Mouse (Mus musculus): ENCODE data around the gene Rgs10. TPM values are rescaled to one million over a fixed set of nuclear protein-coding genes. Genes with fewer than 3 reads are reported as not detected.

Rgs10 gene
- total RNA-seq, 4 experiments from 2014 or later: 0.77 to 4.1 (median 1.3) TPM

DNA sequence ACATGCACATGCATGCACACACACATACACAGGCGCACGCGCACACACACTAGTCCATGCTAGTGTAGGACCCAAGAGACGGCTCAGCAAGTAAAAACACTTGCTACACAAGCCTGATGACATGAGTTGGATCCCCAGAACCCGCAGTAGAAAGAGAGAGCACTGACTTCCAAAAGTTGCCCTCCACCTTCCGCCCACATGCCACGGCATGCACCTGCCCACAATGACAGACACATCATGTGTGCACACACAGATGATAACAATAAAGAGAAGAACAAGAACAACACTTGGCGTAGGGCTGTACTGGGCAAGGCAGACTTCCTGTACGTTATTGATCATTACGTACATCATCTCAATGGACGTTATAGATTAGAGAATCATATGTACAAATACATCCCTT, 44.4 kb downstream of the Rgs10 start:
- DNase-seq (ENCODE audit: low spot score in 2 of 2): no peak

- DNase-seq (ENCODE audit: low spot score in 2 of 2): no peak
Measured at GRCm38 (mm10) chr7:128373751-128374150, 44.8 kb downstream of the Rgs10 start.

DNA sequence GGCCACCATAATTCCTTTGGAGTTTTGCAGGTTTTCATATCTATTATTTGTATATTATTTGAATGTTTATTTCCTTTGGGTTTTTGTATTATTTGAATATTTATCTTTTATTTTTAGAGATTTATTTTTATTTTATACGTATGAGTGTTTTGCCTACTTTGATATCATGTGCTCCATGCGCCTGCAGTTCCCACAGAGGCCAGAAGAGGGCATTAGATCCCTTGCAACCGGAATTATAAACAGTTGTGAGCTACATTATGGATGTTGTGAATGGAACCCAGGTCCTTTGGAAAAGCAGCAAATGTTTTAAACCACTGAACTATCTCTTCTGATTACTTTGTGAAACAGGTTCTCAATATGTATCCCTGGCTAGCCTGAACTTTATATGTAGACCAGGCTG, 46.2 kb downstream of the Rgs10 start:
- no peak for DNase-seq (ENCODE audit: low spot score in 2 of 2)

DNA sequence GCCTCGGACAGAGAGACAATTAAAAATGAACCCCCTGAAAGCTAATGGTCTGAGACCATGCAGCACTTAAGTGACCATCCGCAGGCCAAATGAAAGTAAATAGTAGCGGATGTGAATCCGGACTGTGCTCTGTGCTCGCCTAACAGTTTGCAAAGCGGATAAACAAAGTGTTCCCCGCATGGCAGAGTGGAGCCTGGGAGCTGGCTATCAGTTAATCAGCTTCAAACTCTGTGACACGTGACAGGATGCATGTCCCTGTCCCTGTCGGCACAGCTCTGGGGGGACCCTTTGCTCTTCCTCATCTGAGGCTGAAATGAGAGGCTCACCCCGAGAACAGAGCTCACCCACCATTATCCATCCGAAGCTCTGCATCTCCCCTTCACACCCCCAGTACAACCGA, 49.2 kb downstream of the Rgs10 start:
- DNase-seq (ENCODE audit: low spot score in 2 of 2): no peak

- no peak for DNase-seq (ENCODE audit: low spot score in 2 of 2)
Measured at GRCm38 (mm10) chr7:128368828-128369227, 49.7 kb downstream of the Rgs10 start.

- DNase-seq (ENCODE audit: low spot score in 2 of 2): no peak
Measured at GRCm38 (mm10) chr7:128366654-128367053, 51.9 kb downstream of the Rgs10 start.

- DNase-seq (ENCODE audit: low spot score in 2 of 2): no peak
Measured at GRCm38 (mm10) chr7:128365096-128365715, 53.4 kb downstream of the Rgs10 start.

GRCm38 (mm10) chr7:128364526-128364925, 54.0 kb downstream of the Rgs10 start:
- DNase-seq (ENCODE audit: low spot score in 2 of 2): no peak

DNA sequence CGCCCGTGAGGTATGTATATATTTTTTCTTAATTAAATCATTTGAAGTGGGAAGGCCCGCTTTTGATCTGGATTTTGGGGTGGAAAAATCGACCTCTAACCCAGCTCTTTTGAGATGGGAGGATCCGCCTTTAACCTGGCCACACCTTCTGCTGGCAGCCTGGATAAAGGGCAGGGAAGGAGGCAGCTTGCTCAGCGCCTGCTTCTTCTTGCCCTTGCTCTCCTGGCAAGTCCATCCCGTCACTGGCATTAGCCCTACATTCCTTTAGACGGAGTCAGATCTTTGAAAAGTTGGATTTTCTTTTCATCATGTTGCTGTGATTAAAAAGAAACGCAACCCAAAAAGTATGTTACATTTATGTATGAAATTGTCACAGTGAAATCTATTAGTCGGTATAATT, 54.8 kb downstream of the Rgs10 start:
- no peak for DNase-seq (ENCODE audit: low spot score in 2 of 2)

DNA sequence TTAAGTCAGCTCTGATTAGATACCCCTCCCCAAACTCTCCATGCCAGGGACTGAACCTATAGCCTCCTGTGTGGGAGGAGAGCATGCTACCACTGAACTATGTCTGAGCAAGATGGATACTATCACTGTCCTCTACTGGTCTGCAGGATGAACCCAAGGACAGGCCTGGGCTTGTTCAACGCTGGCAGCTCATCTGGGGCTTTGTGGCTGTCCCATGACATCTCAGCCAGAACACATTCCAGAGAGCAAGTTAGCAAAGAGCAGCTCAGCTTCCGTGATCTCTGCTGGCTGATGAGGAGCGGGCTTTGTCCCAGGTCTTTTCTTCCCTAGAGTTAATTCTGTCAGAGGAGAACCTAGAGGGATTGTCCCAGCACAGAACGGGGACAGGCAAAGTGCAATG, 55.6 kb downstream of the Rgs10 start:
- no peak for DNase-seq (ENCODE audit: low spot score in 2 of 2)

DNA sequence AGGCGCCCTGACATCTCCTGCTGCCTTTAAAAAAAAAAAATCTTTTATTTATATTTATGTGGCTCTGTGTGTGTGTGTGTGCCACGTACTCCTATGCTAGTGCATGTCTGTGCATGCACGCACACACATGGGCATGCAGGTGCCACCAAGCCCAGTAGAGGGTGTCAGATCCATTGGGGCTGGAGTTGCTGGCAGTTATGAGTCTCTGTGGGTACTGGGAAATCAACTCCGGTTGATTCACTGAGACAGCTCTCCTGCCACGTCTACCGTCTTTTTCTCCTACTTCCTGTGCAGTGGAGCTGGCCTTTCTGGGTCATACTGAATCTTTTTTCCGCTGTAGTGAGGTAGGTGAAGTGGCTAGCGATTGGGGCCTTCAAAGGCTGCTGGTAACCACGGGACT, 58.8 kb downstream of the Rgs10 start:
- DNase-seq (ENCODE audit: low spot score in 2 of 2): no peak

DNA sequence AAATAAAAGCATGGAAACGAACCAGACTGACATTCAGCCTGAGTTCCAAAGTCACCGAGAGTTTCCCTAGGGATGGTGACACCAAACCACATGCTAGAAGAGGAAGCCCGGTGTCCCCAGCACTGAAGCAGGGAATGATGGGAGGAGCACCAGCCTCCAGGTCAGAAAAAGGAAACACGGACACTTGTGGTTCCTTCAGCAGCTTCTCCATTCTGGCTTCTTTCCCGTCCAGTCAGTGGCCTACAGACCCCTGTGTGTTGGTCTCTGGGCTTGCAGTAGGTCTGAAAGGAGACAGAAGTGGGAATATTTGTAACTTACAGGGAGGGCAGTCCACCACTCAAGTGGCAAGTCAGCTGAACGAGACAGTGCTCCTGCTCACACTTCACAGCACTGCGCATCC, 59.4 kb downstream of the Rgs10 start:
- no peak for DNase-seq (ENCODE audit: low spot score in 2 of 2)

GRCm38 (mm10) chr7:128358741-128359140, 59.8 kb downstream of the Rgs10 start:
- no peak for DNase-seq (ENCODE audit: low spot score in 2 of 2)

GRCm38 (mm10) chr7:128356868-128357755, 61.4 kb downstream of the Rgs10 start:
- no peak for DNase-seq (ENCODE audit: low spot score in 2 of 2)

GRCm38 (mm10) chr7:128355463-128355862, 63.1 kb downstream of the Rgs10 start:
- no peak for DNase-seq (ENCODE audit: low spot score in 2 of 2)

GRCm38 (mm10) chr7:128352721-128353120, 65.8 kb downstream of the Rgs10 start:
- DNase-seq (ENCODE audit: low spot score in 2 of 2): no peak

GRCm38 (mm10) chr7:128351176-128351575, 67.4 kb downstream of the Rgs10 start:
- no peak for DNase-seq (ENCODE audit: low spot score in 2 of 2)

GRCm38 (mm10) chr7:128350316-128350715, 68.2 kb downstream of the Rgs10 start:
- DNase-seq (ENCODE audit: low spot score in 2 of 2): no peak

GRCm38 (mm10) chr7:128349751-128350150, 68.8 kb downstream of the Rgs10 start:
- DNase-seq (ENCODE audit: low spot score in 2 of 2): no peak

DNA sequence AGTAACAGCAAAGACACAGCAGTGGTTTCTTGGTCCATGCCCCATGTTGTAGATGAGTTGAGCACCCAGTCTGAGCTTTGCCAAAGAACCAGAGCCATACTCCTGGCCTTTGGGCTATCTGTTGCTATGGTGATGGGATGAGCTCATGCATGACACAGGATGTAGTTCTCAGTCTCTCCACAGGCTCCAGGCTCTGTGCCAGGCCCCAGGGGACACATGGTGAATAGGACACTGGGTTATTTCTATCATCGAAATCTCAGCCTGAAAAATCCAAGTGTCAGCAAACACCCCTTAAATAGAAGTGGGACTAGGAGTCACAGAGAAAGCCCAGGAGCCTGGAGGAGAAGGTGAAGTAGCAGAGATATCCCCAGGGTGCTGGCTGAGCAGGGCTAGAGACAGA, 70.0 kb downstream of the Rgs10 start:
- DNase-seq (ENCODE audit: low spot score in 2 of 2): peak; percentile 67 to 68

DNA sequence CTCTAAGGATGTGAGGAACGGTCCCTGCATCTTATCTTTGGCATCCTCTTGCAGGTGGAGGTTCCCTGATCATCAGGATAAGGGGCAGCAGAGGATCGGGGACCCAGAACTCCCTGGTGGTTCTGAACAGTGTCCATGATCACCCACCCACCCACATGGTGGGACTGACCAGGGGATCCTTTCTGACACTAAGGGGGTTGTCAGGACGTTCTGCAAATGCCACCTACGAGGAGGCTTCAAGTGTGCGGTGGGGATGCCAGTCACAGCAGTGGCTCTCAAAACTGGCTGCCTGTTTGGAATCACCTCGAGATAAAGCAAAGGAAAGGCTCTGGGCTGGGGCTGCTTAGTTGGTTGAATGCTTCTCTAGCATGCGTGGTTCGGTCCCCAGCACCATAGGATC, 71.6 kb downstream of the Rgs10 start:
- no peak for DNase-seq (ENCODE audit: low spot score in 2 of 2)

- DNase-seq (ENCODE audit: low spot score in 2 of 2): no peak
Measured at GRCm38 (mm10) chr7:128346522-128346921, 72.0 kb downstream of the Rgs10 start.

DNA sequence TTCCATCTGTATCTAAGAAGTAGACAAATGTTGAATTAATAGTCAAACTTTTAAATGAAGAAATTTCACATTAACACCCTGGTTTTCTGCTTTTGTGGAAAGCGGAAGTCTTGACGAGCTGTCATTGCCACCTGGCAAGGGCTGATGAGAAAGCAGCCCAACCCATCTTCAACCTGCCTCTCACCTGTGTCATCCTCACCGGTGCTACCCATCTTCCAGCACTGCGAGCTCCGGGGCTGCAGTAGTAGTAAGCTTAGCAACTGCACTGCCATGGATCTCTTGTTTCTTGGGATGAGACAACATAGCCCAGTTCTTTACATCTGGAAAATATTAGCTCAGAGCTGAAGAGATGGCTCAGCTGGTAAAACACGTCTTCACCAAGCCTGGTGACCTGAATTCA, 72.9 kb downstream of the Rgs10 start:
- no peak for DNase-seq (ENCODE audit: low spot score in 2 of 2)

Measured in gastrocnemius, adult 8-10 months (tissue).